Mouse (Mus musculus): ENCODE measurements at regions not wholly inside any gene's neighbourhood (a gene's known extent, or its start where the extent isn't known, plus 50 kb on each side); places are given as distances from the start of the nearest gene placed in this dataset.

DNA sequence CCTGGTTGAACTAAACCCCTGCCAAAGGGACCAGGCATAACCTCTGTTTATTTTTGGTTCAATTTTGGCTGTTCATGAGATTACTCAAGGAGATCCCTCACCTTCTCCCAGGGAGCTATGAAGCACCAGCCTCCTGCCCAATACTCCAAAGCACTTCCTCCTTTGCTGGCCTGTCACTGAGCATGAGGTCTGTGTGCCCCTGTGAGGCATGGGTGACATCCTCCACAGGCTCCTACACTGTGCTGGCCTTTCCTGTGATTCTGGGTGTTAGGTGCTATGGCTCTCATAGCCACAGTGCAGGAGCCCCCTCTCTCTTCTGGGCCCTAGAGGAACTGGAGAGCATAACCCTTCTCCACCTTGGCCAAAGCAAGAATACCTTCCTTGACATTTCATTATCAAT, 53.1 kb upstream of the Ankrd50 start:
- TF ChIP-seq CTCF (IDR thresholded peaks at IDR 0.05; ENCODE audit: extremely low read depth, insufficient read depth, insufficient read length, insufficient replicate concordance): no peak
- no peak for TF ChIP-seq POLR2A (IDR thresholded peaks at IDR 0.05; ENCODE audit: low read depth, low read length)

Measured in spleen, adult 2 months (tissue).